Mouse (Mus musculus): Measurements from ENCODE around the gene Fdx1l.

GRCm38 (mm10) chr9:21090972-21091706 lies 17.7 kb upstream of the Fdx1l start:
- TF ChIP-seq CTCF (IDR thresholded peaks at IDR 0.05; ENCODE audit: extremely low read depth, insufficient read depth, low read length) (no peak), POLR2A (IDR thresholded peaks at IDR 0.05; ENCODE audit: extremely low read depth, insufficient read depth, low read length) (no peak; the same call in 1 of the 2 replicates)

All from cortical plate, adult 2 months (tissue).